Mouse (Mus musculus) ES-E14 (cell line): ENCODE results near the gene Sigirr. TPM values are rescaled to one million over a fixed set of nuclear protein-coding genes. Genes with fewer than 3 reads are reported as not detected.

ENCODE experiments used
- DNase-seq: peaks from one replicate; pipeline ENCODE4 v3.0.0-alpha.2; 2013; ENCODE audit warnings: low read depth, low spot score
- H3K27ac ChIP-seq: 2 replicates; pipeline ENCODE4 v1.5.1; 2012; ENCODE audit warnings: low read depth, mild to moderate bottlenecking, low read length, moderate library complexity, mixed read lengths; ENCODE audit not compliant: poor library complexity, insufficient read depth, severe bottlenecking
- H3K36me3 ChIP-seq: 2 replicates; pipeline ENCODE4 v1.6.1; 2012; ENCODE audit warnings: mild to moderate bottlenecking, low read length, moderate library complexity, mixed read lengths; ENCODE audit not compliant: control insufficient read depth, poor library complexity, insufficient read depth, severe bottlenecking
- H3K4me1 ChIP-seq, 2 experiments: fragments of 150-350 bp in 1 of 2; sonication (generic) in 1 of 2; 2 replicates each; pipeline ENCODE4 v1.6.1; 2012; ENCODE audit warnings: low read length in 2 of 2, mild to moderate bottlenecking in 1 of 2, mixed read lengths in 1 of 2; ENCODE audit not compliant: control insufficient read depth in 2 of 2, insufficient read depth in 2 of 2, poor library complexity in 1 of 2
- H3K4me3 ChIP-seq, 2 experiments: fragments of 150-350 bp in 1 of 2; sonication (generic) in 1 of 2; 2 replicates each; pipeline ENCODE4 v1.5.1; 2012; ENCODE audit warnings: low read length in 2 of 2, low read depth in 1 of 2, mild to moderate bottlenecking in 1 of 2, mixed read lengths in 1 of 2; ENCODE audit not compliant: insufficient read depth in 1 of 2, poor library complexity in 1 of 2, severe bottlenecking in 1 of 2
- H3K9ac ChIP-seq: 2 replicates; pipeline ENCODE4 v1.6.1; 2012; ENCODE audit warnings: low read depth, mild to moderate bottlenecking, low read length, mixed read lengths; ENCODE audit not compliant: poor library complexity, insufficient read depth, severe bottlenecking
- H3K9me3 ChIP-seq: fragments of 150-350 bp; sonication (generic); 2 replicates; pipeline ENCODE4 v1.6.1; 2012; ENCODE audit warnings: low read depth, mild to moderate bottlenecking, low read length; ENCODE audit not compliant: control insufficient read depth, insufficient read depth
- CHD2 ChIP-seq: IDR thresholded peaks from 2 replicates; pipeline ENCODE4 v1.6.1; 2014; ENCODE audit warnings: mild to moderate bottlenecking, low read depth, low read length, inconsistent platforms
- HCFC1 ChIP-seq: IDR thresholded peaks from 2 replicates; pipeline ENCODE4 v1.6.1; 2012; ENCODE audit warnings: low read length, inconsistent platforms, borderline replicate concordance; ENCODE audit not compliant: insufficient read depth
- MAFK ChIP-seq: IDR thresholded peaks from 2 replicates; pipeline ENCODE4 v1.6.1; 2014; ENCODE audit warnings: mild to moderate bottlenecking, low read depth, low read length, inconsistent platforms; ENCODE audit not compliant: insufficient read depth
- ZC3H11A ChIP-seq: IDR thresholded peaks from 2 replicates; pipeline ENCODE4 v1.6.1; 2012; ENCODE audit warnings: low read depth, mild to moderate bottlenecking, inconsistent platforms, low read length, borderline replicate concordance
- ZNF384 ChIP-seq: IDR thresholded peaks from 2 replicates; pipeline ENCODE4 v1.6.1; 2012; ENCODE audit warnings: low read depth, low read length, inconsistent platforms
- in situ Hi-C, 2 experiments: fragments of 600-800 bp; cut with MboI; formaldehyde crosslinking; loops; one replicate each; pipeline ENCODE4 v1.15.1; 2025; ENCODE audit warnings: low sequenced_read_pairs in 2 of 2, inconsistent platforms in 1 of 2; ENCODE audit not compliant: unreplicated experiment in 2 of 2
- total RNA-seq: library from RNA; depleted of rRNA; stranded (reverse); fragments of 300-350 nt; gene quantifications from 2 replicates; pipeline ENCODE4 v1.2.3, GENCODE M21; 2012

Sigirr gene
- total RNA-seq, 1 experiment: 18.2 TPM

DNA sequence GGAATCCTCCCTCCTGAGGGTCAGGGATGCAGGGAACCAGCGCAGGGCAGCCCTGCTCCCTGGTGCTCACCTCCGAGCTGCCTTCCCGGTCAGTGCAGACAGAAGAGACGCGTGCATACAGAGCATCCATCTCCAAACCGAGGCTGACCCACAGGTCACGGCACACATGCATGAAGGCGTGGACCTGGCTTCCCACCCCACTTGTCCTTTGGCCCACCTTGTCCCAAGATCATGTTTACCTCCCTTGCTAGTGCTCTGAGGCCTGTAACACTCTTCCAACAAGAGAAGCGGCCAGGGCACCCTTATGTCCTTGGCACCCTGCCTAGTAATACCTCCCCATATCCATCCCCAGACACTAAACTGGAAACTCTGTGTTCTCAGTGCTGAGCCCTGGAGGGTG is 15.5 kb upstream of the Sigirr start:
- no peak for DNase-seq
- peaks cover 2 to 13% of the 10 kb centered on the region in 2 experiments; a peak in 2 of 4 replicates for H3K4me1 ChIP-seq
- in situ Hi-C loops: no loop called here
- no peak overlapping the region for H3K9ac ChIP-seq
- no peak overlapping the region for H3K27ac ChIP-seq
- no peaks in the 10 kb centered on the region for H3K9me3 ChIP-seq
- TF ChIP-seq ZC3H11A: no peak
- no peaks in the 10 kb centered on the region; the same call in 1 of the 2 replicates for H3K36me3 ChIP-seq
- H3K4me3 ChIP-seq: no peak overlapping the region

DNA sequence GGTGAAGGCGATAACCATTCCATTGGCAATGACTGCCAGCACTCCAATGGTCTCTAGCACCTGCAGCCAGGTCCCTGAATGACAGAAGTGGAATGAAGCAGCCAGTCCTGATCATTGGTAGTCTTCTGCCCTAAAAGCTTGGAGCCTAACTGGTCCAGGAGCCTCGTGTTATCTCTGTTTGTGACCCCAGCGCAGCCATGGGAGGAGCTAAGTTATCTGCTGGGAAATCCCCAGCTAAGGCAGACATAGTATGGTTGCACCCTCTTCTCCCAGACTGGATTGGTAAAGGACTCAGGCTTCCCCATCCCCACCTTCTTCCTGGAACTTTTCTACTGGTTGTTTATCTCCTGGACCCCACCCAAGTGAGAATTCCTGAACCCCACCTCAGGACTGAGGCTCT is 2.8 kb upstream of the Sigirr start:
- Histone ChIP-seq H3K36me3 (peaks cover 9% of the 10 kb centered on the region; the same call in 1 of the 2 replicates), H3K4me3 (no peak overlapping the region), H3K9me3 (no peaks in the 10 kb centered on the region), H3K4me1 (peaks cover 0 to 1% of the 10 kb centered on the region in 2 experiments; a peak in 1 of 4 replicates), H3K9ac (no peak overlapping the region), H3K27ac (no peak overlapping the region)
- no peak for TF ChIP-seq HCFC1
- in situ Hi-C loops: no loop called here
- no peak for DNase-seq

DNA sequence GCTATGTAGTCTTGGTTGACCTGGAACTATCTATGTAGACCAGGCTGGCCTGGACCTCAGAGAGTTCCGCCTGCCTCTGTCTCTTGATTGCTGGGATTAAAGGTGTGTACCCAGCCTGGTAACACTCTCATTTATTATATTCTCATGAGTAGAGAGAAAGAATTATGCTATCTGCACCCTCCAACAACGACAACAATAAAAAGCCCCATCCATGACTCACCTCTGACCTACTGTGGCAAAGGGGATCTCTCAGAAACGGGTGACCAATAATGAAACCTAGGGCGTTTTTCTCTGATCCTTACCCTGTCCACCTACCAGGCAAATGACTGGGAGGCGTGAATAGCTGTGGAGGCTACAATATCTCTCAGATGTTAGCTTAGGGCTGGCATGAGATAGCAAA is 3.2 kb downstream of the Sigirr start:
- Histone ChIP-seq H3K36me3 (peaks cover 2% of the 10 kb centered on the region; the same call in 1 of the 2 replicates), H3K4me1 (peaks cover 10 to 21% of the 10 kb centered on the region in 2 experiments), H3K9ac (no peak overlapping the region), H3K4me3 (no peak overlapping the region), H3K9me3 (no peaks in the 10 kb centered on the region), H3K27ac (no peak overlapping the region)
- TF ChIP-seq ZNF384 (no peak), HCFC1 (no peak), MAFK (no peak), CHD2 (no peak), ZC3H11A (no peak)
- in situ Hi-C loops: no loop called here
- DNase-seq: no peak

DNA sequence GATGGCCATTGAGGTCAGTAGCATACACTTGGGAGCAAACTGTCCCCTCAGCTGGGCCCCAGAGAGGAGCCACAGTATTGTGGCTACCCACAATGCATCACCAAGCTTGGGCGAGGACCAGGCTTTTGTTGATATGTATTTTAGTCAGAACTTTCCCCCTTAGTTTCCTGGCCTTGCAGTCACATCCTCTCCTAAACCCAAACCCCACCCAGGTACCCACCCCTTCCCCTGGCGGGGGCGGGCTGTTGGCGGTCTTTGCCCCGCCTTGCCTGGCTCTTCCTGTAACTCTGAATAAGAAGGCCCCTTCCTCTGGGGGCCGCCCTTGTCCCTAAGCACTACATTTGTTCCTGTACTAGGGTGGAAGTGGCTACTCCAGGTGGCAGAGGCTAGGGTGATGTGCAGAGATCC is 3.7 kb downstream of the Sigirr start:
- DNase-seq: peak; percentile 65
- Histone ChIP-seq H3K9me3 (no peaks in the 10 kb centered on the region), H3K4me3 (peak overlapping the region; percentile 39 to 56), H3K4me1 (peaks cover 10 to 22% of the 10 kb centered on the region in 2 experiments), H3K9ac (peak overlapping the region; percentile 45; the same call in 1 of the 2 replicates), H3K36me3 (peaks cover 2% of the 10 kb centered on the region; the same call in 1 of the 2 replicates), H3K27ac (no peak overlapping the region)
- in situ Hi-C loops: no loop called here
- TF ChIP-seq ZC3H11A: no peak
- TF ChIP-seq HCFC1: no peak
- TF ChIP-seq CHD2: no peak
- TF ChIP-seq MAFK: no peak
- TF ChIP-seq ZNF384: no peak

DNA sequence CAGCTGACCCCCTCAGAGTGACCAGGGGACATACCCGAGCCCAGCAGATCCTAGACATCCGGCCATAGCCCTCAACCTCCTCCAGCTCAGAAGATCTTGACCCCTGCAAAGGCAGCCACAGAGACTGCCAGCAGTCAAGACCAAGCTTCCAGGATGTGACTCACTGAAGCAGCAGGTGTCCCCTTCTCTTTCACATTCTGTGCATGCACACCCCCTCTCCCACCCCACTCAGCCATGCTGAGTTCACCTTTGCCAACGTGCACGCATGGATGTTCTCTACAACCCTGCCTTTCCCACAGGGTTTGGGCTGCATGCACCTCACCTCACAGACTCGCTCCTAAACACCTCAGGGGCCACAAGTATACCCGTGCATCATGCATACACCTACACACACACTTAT is 4.4 kb downstream of the Sigirr start:
- Histone ChIP-seq H3K27ac (no peak overlapping the region), H3K4me1 (peaks cover 10 to 24% of the 10 kb centered on the region in 2 experiments), H3K4me3 (peak overlapping the region; percentile 39 to 56; a peak in 3 of 4 replicates), H3K9ac (no peak overlapping the region), H3K36me3 (peaks cover 6% of the 10 kb centered on the region; the same call in 1 of the 2 replicates), H3K9me3 (no peaks in the 10 kb centered on the region)
- no peak for DNase-seq
- in situ Hi-C loops: no loop called here
- TF ChIP-seq MAFK (no peak), CHD2 (no peak), ZC3H11A (no peak), ZNF384 (no peak), HCFC1 (no peak)
